Mouse (Mus musculus) stomach, postnatal 0 days (tissue): ENCODE measurements around the gene Gm43552.

Experiments
- CTCF ChIP-seq: IDR thresholded peaks from 2 replicates; pipeline ENCODE4 v1.5.1; 2016; ENCODE audit warnings: antibody characterized with exemption, low read depth, mild to moderate bottlenecking, moderate library complexity
- EP300 ChIP-seq: optimal IDR thresholded peaks from 2 replicates; pipeline ENCODE3; 2016; ENCODE audit warnings: antibody characterized with exemption

DNA sequence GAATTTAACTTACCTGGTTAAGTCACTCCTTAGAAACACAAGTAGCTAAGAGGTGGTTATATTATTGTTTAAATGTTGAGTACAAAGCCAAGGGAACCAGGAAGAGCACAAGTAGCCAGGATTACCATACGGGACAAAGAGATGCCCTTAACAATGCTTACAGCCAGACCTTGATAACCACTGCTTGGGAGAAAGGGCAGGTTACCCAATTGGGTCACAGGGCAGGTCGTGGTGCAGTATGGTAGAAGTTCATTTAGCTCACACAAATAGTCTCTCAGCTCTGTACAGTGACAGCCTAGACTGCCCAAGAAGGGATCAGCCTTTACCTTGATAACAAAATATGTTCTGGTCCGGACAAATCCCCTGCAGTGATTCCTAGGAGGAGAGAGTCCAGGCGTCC lies 43.7 kb downstream of the Gm43552 start:
- no peak for TF ChIP-seq CTCF
- no peak for TF ChIP-seq EP300
